In the genomic region with DNA sequence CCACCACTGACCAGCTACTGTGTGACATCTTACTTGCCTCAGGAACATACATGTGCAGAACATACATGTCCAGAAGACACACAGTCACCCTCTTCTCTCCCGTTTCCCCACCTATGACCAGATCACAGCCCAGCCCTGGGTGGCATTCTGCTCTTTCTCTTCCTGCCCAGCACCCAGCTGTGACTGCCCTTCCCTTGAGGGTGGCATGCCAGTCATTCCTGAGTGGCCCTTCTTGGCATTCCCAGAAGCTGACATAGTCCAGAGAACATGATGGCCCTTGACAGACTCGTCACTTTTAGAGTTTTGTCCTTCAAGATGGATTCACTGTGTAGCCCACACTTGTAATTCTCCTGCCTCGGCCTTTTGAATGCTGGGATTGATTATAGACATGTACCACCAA, we compare ENCODE assay signal across 15 mouse cellular contexts.
"Had no signal": no experiment of that assay in that cellular context is flagged by ENCODE, and none has a peak within 500 bp of the region (broad histone marks: within the 10 kb centered on the region; RNA-seq: fewer than 3 reads in every experiment).

No protein-coding gene starts in this region.

- H3K9ac ChIP-seq: limb, embryonic 12.5 days; liver, embryonic 13.5 days; liver, postnatal 0 days; midbrain, embryonic 15.5 days had no signal

- DNase-seq: kidney, adult 9 months; kidney, postnatal 4 days; liver; liver, embryonic 13.5 days; liver, postnatal 0 days; right cerebral cortex, postnatal 14 days; thymus, adult 18-20 months; thymus, postnatal 14 days had no signal

- H3K9me3 ChIP-seq: limb, embryonic 12.5 days; liver, embryonic 13.5 days; midbrain, embryonic 15.5 days had no signal

- H3K4me1 ChIP-seq: midbrain, embryonic 15.5 days had no signal

- ATAC-seq: inflammation-experienced regulatory T-cells, adult 6 months; intestine, postnatal 0 days; liver, postnatal 0 days; midbrain, embryonic 15.5 days had no signal

- H3K27ac ChIP-seq: kidney, postnatal 0 days; layer of hippocampus, adult 2 months; limb, embryonic 12.5 days; midbrain, embryonic 15.5 days had no signal

- H3K4me2 ChIP-seq: limb, embryonic 12.5 days; liver, embryonic 13.5 days; midbrain, embryonic 11.5 days; midbrain, embryonic 15.5 days had no signal

- H3K27me3 ChIP-seq: limb, embryonic 12.5 days; liver, embryonic 13.5 days; midbrain, embryonic 15.5 days had no signal

- H3K36me3 ChIP-seq: limb, embryonic 12.5 days; midbrain, embryonic 15.5 days had no signal

- H3K4me3 ChIP-seq: layer of hippocampus, adult 2 months; limb, embryonic 12.5 days; liver, embryonic 13.5 days; midbrain, embryonic 15.5 days had no signal
